Mouse (Mus musculus): Measurements from ENCODE around the gene Sh3pxd2b. TPM values are rescaled to one million over a fixed set of nuclear protein-coding genes. Genes with fewer than 3 reads are reported as not detected.

The Sh3pxd2b gene
- total RNA-seq, 1 experiment from 2014 or later = 4.6 TPM

- peak; percentile 54 for DNase-seq
Observed at GRCm38 (mm10) chr11:32340476-32341473, 6.8 kb upstream of the Sh3pxd2b start.

- DNase-seq = peak; percentile 60
Observed at GRCm38 (mm10) chr11:32342770-32343191, 4.8 kb upstream of the Sh3pxd2b start.

- DNase-seq = no peak
Observed at GRCm38 (mm10) chr11:32343350-32343749, 4.3 kb upstream of the Sh3pxd2b start.

- DNase-seq = no peak
Observed at GRCm38 (mm10) chr11:32345504-32346297, 1.9 kb upstream of the Sh3pxd2b start.

GRCm38 (mm10) chr11:32347264-32347606 lies 385 bp upstream of the Sh3pxd2b start:
- no peak for DNase-seq

GRCm38 (mm10) chr11:32348433-32349283 lies 1.0 kb downstream of the Sh3pxd2b start:
- DNase-seq = no peak

GRCm38 (mm10) chr11:32349284-32349953 lies 1.8 kb downstream of the Sh3pxd2b start:
- DNase-seq = no peak

- no peak for DNase-seq
Observed at GRCm38 (mm10) chr11:32352946-32353345, 5.3 kb downstream of the Sh3pxd2b start.

GRCm38 (mm10) chr11:32355377-32355776 lies 7.8 kb downstream of the Sh3pxd2b start:
- no peak for DNase-seq

- DNase-seq = peak; percentile 44
Observed at GRCm38 (mm10) chr11:32357686-32358085, 10.1 kb downstream of the Sh3pxd2b start.

- DNase-seq = no peak
Observed at GRCm38 (mm10) chr11:32358399-32358798, 10.8 kb downstream of the Sh3pxd2b start.

- DNase-seq = no peak
Observed at GRCm38 (mm10) chr11:32359566-32359965, 11.9 kb downstream of the Sh3pxd2b start.

GRCm38 (mm10) chr11:32361774-32362173 lies 14.2 kb downstream of the Sh3pxd2b start:
- DNase-seq = no peak

- DNase-seq = no peak
Observed at GRCm38 (mm10) chr11:32363188-32363587, 15.6 kb downstream of the Sh3pxd2b start.

GRCm38 (mm10) chr11:32363610-32364220 lies 16.1 kb downstream of the Sh3pxd2b start:
- no peak for DNase-seq

- no peak for DNase-seq
Observed at GRCm38 (mm10) chr11:32364375-32364774, 16.8 kb downstream of the Sh3pxd2b start.

GRCm38 (mm10) chr11:32365498-32365897 lies 17.9 kb downstream of the Sh3pxd2b start:
- no peak for DNase-seq

- no peak for DNase-seq
Observed at GRCm38 (mm10) chr11:32367056-32367455, 19.4 kb downstream of the Sh3pxd2b start.

- DNase-seq = no peak
Observed at GRCm38 (mm10) chr11:32368986-32369385, 21.4 kb downstream of the Sh3pxd2b start.

GRCm38 (mm10) chr11:32370881-32371280 lies 23.3 kb downstream of the Sh3pxd2b start:
- no peak for DNase-seq
